Mouse (Mus musculus) kidney, adult 2 months (tissue): Measurements from ENCODE around the gene Pde2a.

Experiments used
- CTCF ChIP-seq: fragments of 200-500 bp; conservative IDR thresholded peaks from 2 replicates; pipeline ENCODE4 v1.5.1; 2011; ENCODE audit warnings: low read depth, mild to moderate bottlenecking, control low read depth, low read length, moderate library complexity, mixed read lengths; ENCODE audit not compliant: insufficient read depth, insufficient read length
- POLR2A ChIP-seq: fragments of 200-500 bp; IDR thresholded peaks from one replicate; pipeline ENCODE4 v1.6.1; 2011; ENCODE audit warnings: low read depth, low read length, control low read depth

DNA sequence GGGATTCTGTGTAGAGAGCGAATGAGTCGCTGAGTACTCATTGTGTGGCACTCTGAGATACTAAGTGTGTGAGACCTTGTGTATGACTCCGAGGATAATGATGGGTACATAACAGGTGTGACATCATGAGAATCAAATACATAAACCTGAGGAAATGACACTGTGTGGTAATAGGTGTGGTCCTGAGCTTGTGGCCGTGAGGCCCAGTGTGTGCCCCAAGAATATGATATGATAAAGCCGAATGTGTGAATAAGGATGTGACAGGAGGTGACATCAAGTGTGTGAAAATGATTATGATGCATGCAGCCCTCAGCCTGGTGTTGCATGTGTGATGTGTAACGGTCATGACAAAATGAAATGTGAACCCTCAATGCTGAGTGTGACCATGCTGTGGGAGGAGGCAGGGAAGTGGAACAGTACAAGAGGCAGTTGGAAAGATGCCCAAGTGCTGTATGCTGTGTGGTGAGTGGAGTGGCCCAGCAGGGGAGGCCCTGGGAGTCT lies 45.1 kb downstream of the Pde2a start:
- TF ChIP-seq CTCF (0 out of 2 replicates have a peak, but pooled peaks have one; percentile 6), POLR2A (no peak)
